Mouse (Mus musculus): ENCODE data around the gene Fat2.

GRCm38 (mm10) chr11:55367783-55368182 is 31.4 kb upstream of the Fat2 start:
- TF ChIP-seq CTCF (IDR thresholded peaks at IDR 0.05; ENCODE audit: low read depth, low read length) (no peak), POLR2A (IDR thresholded peaks at IDR 0.05; ENCODE audit: borderline replicate concordance, low read depth, low read length) (no peak)
